In the genomic region with DNA sequence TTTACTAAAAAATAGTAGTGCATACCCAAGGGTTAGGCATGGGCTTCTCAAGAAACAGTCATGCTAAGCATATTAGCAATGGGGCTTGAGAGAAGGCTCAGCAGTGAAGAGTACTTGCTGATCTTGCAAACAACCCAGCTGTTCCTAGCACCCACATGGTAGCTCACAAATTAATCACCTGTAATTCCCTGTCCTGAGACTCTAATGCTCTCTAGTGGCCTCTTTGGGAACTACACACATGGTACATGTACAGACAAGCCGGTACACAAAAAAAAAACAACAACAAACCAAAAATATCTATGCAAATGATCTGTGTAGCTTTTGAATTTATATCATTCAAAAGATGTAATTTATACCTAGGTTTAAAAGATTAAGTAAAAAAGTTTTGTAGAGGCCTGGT, we compare ENCODE assay signal across 15 mouse cellular contexts. TPM values are rescaled to one million over a fixed set of nuclear protein-coding genes. Genes with fewer than 3 reads are reported as not detected.
DNase-seq lines count a peak whose midpoint lies in the region; ATAC-seq and TF ChIP-seq lines count a peak whose summit lies in the region.
"Had no signal": no experiment of that assay in that cellular context is flagged by ENCODE, and none has a peak within 500 bp of the region (broad histone marks: within the 10 kb centered on the region; RNA-seq: fewer than 3 reads in every experiment).

No protein-coding gene starts in this region.

- no peak overlapping the region for H3K9ac ChIP-seq in heart, postnatal 0 days (replicated peaks; ENCODE audit: low read depth, low read length)
- no peak overlapping the region for H3K9ac ChIP-seq in heart, embryonic 12.5 days
- H3K9ac ChIP-seq in midbrain, postnatal 0 days (replicated peaks; ENCODE audit: low read length, poor library complexity, severe bottlenecking): no peak overlapping the region
- H3K9ac ChIP-seq in midbrain, embryonic 13.5 days (replicated peaks): no peak overlapping the region
- H3K9ac ChIP-seq: embryonic facial prominence, embryonic 12.5 days had no signal

- POLR2A ChIA-PET in Patski (lab: Charles Lee): no interaction called here

- CTCF ChIA-PET in Patski (lab: Charles Lee): interaction anchor here (0.7 to 2.1 kb wide), 7 partner anchors 13 to 67 kb away, joined by 3 to 5 read pairs (median 3); no protein-coding TSS in a partner anchor

- TF ChIP-seq CTCF in heart, postnatal 0 days (IDR thresholded peaks at IDR 0.05; ENCODE audit: low read depth): peak; percentile 28; the same call in 1 of the 2 replicates
- peak; percentile 33; the same call in 1 of the 2 replicates for TF ChIP-seq CTCF in midbrain, postnatal 0 days (IDR thresholded peaks at IDR 0.05)
- peak; percentile 75 for TF ChIP-seq CTCF in Patski (IDR thresholded peaks at IDR 0.05)

- H3K27me3 ChIP-seq in heart, postnatal 0 days (ENCODE audit: control insufficient read depth, insufficient read depth, low read length): no peaks in the 10 kb centered on the region
- no peaks in the 10 kb centered on the region for H3K27me3 ChIP-seq in heart, embryonic 12.5 days (replicated peaks)
- H3K27me3 ChIP-seq in midbrain, postnatal 0 days (ENCODE audit: insufficient read depth, low read length): no peaks in the 10 kb centered on the region
- H3K27me3 ChIP-seq in midbrain, embryonic 13.5 days: no peaks in the 10 kb centered on the region
- H3K27me3 ChIP-seq in Patski: peaks cover 21% of the 10 kb centered on the region
- H3K27me3 ChIP-seq: embryonic facial prominence, embryonic 12.5 days had no signal

- no peak overlapping the region for H3K4me3 ChIP-seq in heart, postnatal 0 days (ENCODE audit: low read depth, low read length)
- H3K4me3 ChIP-seq in heart, embryonic 12.5 days: no peak overlapping the region
- no peak overlapping the region for H3K4me3 ChIP-seq in midbrain, postnatal 0 days (ENCODE audit: low read depth, low read length)
- no peak overlapping the region for H3K4me3 ChIP-seq in midbrain, embryonic 13.5 days (replicated peaks)
- H3K4me3 ChIP-seq: embryonic facial prominence, embryonic 12.5 days had no signal

- in situ Hi-C loops in Patski (cut with MboI; ENCODE audit: low pct_unique_long_range_greater_than_20kb): loop anchor here (10.0 kb wide), 1 partner anchor 222 kb away; no protein-coding TSS in a partner anchor

- H3K36me3 ChIP-seq in heart, postnatal 0 days (replicated peaks; ENCODE audit: control insufficient read depth, insufficient read depth, low read length): no peaks in the 10 kb centered on the region
- H3K36me3 ChIP-seq in heart, embryonic 12.5 days: no peaks in the 10 kb centered on the region
- H3K36me3 ChIP-seq in midbrain, postnatal 0 days (ENCODE audit: insufficient read depth, low read length): no peaks in the 10 kb centered on the region
- H3K36me3 ChIP-seq in midbrain, embryonic 13.5 days: no peaks in the 10 kb centered on the region
- H3K36me3 ChIP-seq: embryonic facial prominence, embryonic 12.5 days had no signal

- H3K4me1 ChIP-seq in heart, postnatal 0 days (ENCODE audit: control insufficient read depth, insufficient read depth): peaks cover 11% of the 10 kb centered on the region; the same call in 1 of the 2 replicates
- peaks cover 18% of the 10 kb centered on the region for H3K4me1 ChIP-seq in heart, embryonic 12.5 days (replicated peaks)
- H3K4me1 ChIP-seq in midbrain, postnatal 0 days (ENCODE audit: insufficient read depth, low read length): no peaks in the 10 kb centered on the region
- no peaks in the 10 kb centered on the region for H3K4me1 ChIP-seq in midbrain, embryonic 13.5 days (replicated peaks)
- H3K4me1 ChIP-seq: embryonic facial prominence, embryonic 12.5 days had no signal

- no peak overlapping the region for H3K27ac ChIP-seq in heart, postnatal 0 days (ENCODE audit: low read depth)
- H3K27ac ChIP-seq in heart, embryonic 12.5 days (ENCODE audit: poor library complexity, severe bottlenecking): no peak overlapping the region
- H3K27ac ChIP-seq in midbrain, postnatal 0 days (ENCODE audit: low read depth, low read length): no peak overlapping the region
- H3K27ac ChIP-seq in midbrain, embryonic 13.5 days: no peak overlapping the region
- H3K27ac ChIP-seq: embryonic facial prominence, embryonic 12.5 days; macrophage had no signal

- no peak for DNase-seq in heart, postnatal 0 days (ENCODE audit: low spot score)
- DNase-seq in midbrain, postnatal 0 days (ENCODE audit: low spot score): no peak
- no peak for DNase-seq in Patski (ENCODE audit: low read depth, low spot score)
- peak; percentile 21 for DNase-seq in retina, embryonic 14.5 days (ENCODE audit: low spot score)
- no peak for DNase-seq in cerebellum, adult 18-20 months
- DNase-seq in layer of hippocampus, postnatal 36 days: no peak
- DNase-seq: heart, postnatal 10 days; kidney, postnatal 10 days had no signal

- no peaks in the 10 kb centered on the region for H3K9me3 ChIP-seq in heart, postnatal 0 days (replicated peaks; ENCODE audit: control insufficient read depth, low read length)
- 0 out of 2 replicates have a peak, but pooled peaks cover 4% of the 10 kb centered on the region for H3K9me3 ChIP-seq in heart, embryonic 12.5 days (replicated peaks)
- H3K9me3 ChIP-seq in midbrain, postnatal 0 days (ENCODE audit: low read length): no peaks in the 10 kb centered on the region
- H3K9me3 ChIP-seq in midbrain, embryonic 13.5 days: no peaks in the 10 kb centered on the region
- H3K9me3 ChIP-seq: embryonic facial prominence, embryonic 12.5 days had no signal

- no peak for TF ChIP-seq EP300 in heart, postnatal 0 days (IDR thresholded peaks at IDR 0.05; ENCODE audit: low read depth)

- 65% methylated on average over 1 of the region's 1 CpGs for WGBS in heart, postnatal 0 days
- WGBS in heart, embryonic 12.5 days: 88% methylated on average over 1 of the region's 1 CpGs
- 83% methylated on average over 1 of the region's 1 CpGs for WGBS in midbrain, postnatal 0 days
- 87% methylated on average over 1 of the region's 1 CpGs for WGBS in midbrain, embryonic 13.5 days

- H3K4me2 ChIP-seq in heart, postnatal 0 days (ENCODE audit: low read depth, low read length): no peak overlapping the region
- no peak overlapping the region for H3K4me2 ChIP-seq in heart, embryonic 12.5 days
- H3K4me2 ChIP-seq in midbrain, postnatal 0 days (ENCODE audit: low read depth, low read length, poor library complexity, severe bottlenecking): no peak overlapping the region
- H3K4me2 ChIP-seq in midbrain, embryonic 13.5 days (replicated peaks): no peak overlapping the region
- H3K4me2 ChIP-seq: embryonic facial prominence, embryonic 12.5 days had no signal

- no peak for ATAC-seq in heart, postnatal 0 days (ENCODE audit: insufficient read depth, low read depth)
- no peak for ATAC-seq in heart, embryonic 12.5 days (ENCODE audit: insufficient number of reproducible peaks, low FRiP score)
- ATAC-seq in midbrain, postnatal 0 days (ENCODE audit: low FRiP score): no peak
- no peak for ATAC-seq in midbrain, embryonic 13.5 days
- no peak for ATAC-seq in Patski

RNA-seq across cellular contexts. Expression of gene Tex19.2, which starts 7.9 kb away (rescaled TPM):
- total RNA-seq in heart, postnatal 0 days (2014; rRNA removed; ENCODE audit: low replicate concordance): not detected in 2 replicates
- polyA plus RNA-seq in heart, postnatal 0 days (2015; fragmentation: Nextera tagmentation; extraction: Ambion mirVana): not detected in 2 replicates
- polyA plus RNA-seq in heart, embryonic 12.5 days (2016; fragmentation: Nextera tagmentation; extraction: Ambion mirVana): not detected in 2 replicates
- total RNA-seq in midbrain, postnatal 0 days (2014; rRNA removed): not detected in 2 replicates
- polyA plus RNA-seq in midbrain, postnatal 0 days (2015; fragmentation: Nextera tagmentation; extraction: Ambion mirVana): not detected in 2 replicates
- not detected in 2 replicates for polyA plus RNA-seq in midbrain, embryonic 13.5 days (2015; fragmentation: Nextera tagmentation; extraction: Ambion mirVana)
- not detected for polyA plus RNA-seq in Patski (2021)
- not detected for total RNA-seq in layer of hippocampus, postnatal 36 days (2021)
- total RNA-seq: heart, postnatal 10 days; left cerebral cortex, postnatal 36 days had no signal
- polyA plus RNA-seq: brain, embryonic 14.5 days; macrophage; neural tube, embryonic 11.5 days had no signal

RNA-seq across cellular contexts. Expression of gene Tex19.1, which starts 19.5 kb away (rescaled TPM):
- total RNA-seq in heart, postnatal 0 days (2014; rRNA removed; ENCODE audit: low replicate concordance): not detected in 2 replicates
- not detected in 2 replicates for polyA plus RNA-seq in heart, postnatal 0 days (2015; fragmentation: Nextera tagmentation; extraction: Ambion mirVana)
- 0.15 and 0.54 TPM in 2 replicates for polyA plus RNA-seq in heart, embryonic 12.5 days (2016; fragmentation: Nextera tagmentation; extraction: Ambion mirVana)
- total RNA-seq in midbrain, postnatal 0 days (2014; rRNA removed): not detected in 2 replicates
- not detected in 2 replicates for polyA plus RNA-seq in midbrain, postnatal 0 days (2015; fragmentation: Nextera tagmentation; extraction: Ambion mirVana)
- polyA plus RNA-seq in midbrain, embryonic 13.5 days (2015; fragmentation: Nextera tagmentation; extraction: Ambion mirVana): not detected in 2 replicates
- polyA plus RNA-seq in Patski (2021): not detected
- not detected for total RNA-seq in layer of hippocampus, postnatal 36 days (2021)
- total RNA-seq: heart, postnatal 10 days; left cerebral cortex, postnatal 36 days had no signal
- polyA plus RNA-seq: brain, embryonic 14.5 days; embryonic facial prominence, embryonic 12.5 days; macrophage; neural tube, embryonic 11.5 days had no signal

RNA-seq across cellular contexts. Expression of gene Uts2r, which starts 33.7 kb away (rescaled TPM):
- not detected in 2 replicates for total RNA-seq in heart, postnatal 0 days (2014; rRNA removed; ENCODE audit: low replicate concordance)
- polyA plus RNA-seq in heart, postnatal 0 days (2015; fragmentation: Nextera tagmentation; extraction: Ambion mirVana): not detected in 2 replicates
- polyA plus RNA-seq in heart, embryonic 12.5 days (2016; fragmentation: Nextera tagmentation; extraction: Ambion mirVana): not detected in 2 replicates
- 0.33 and 0.66 TPM in 2 replicates for total RNA-seq in midbrain, postnatal 0 days (2014; rRNA removed)
- polyA plus RNA-seq in midbrain, postnatal 0 days (2015; fragmentation: Nextera tagmentation; extraction: Ambion mirVana): 1.1 and 1.5 TPM in 2 replicates
- polyA plus RNA-seq in midbrain, embryonic 13.5 days (2015; fragmentation: Nextera tagmentation; extraction: Ambion mirVana): 0.15 and 0.22 TPM in 2 replicates
- polyA plus RNA-seq in Patski (2021): not detected
- total RNA-seq in layer of hippocampus, postnatal 36 days (2021): under 1 TPM in 1 of 2 experiments, not detected in 1; 0.23 TPM
- total RNA-seq: left cerebral cortex, postnatal 36 days had no signal
- polyA plus RNA-seq: macrophage; neural tube, embryonic 11.5 days had no signal

RNA-seq across cellular contexts. Expression of gene Sectm1a, which starts 45.4 kb away (rescaled TPM):
- 0.27 TPM in 1 of 2 replicates, not detected in the other for total RNA-seq in heart, postnatal 0 days (2014; rRNA removed; ENCODE audit: low replicate concordance)
- 0.19 and 0.25 TPM in 2 replicates for polyA plus RNA-seq in heart, postnatal 0 days (2015; fragmentation: Nextera tagmentation; extraction: Ambion mirVana)
- polyA plus RNA-seq in heart, embryonic 12.5 days (2016; fragmentation: Nextera tagmentation; extraction: Ambion mirVana): not detected in 2 replicates
- not detected in 2 replicates for total RNA-seq in midbrain, postnatal 0 days (2014; rRNA removed)
- polyA plus RNA-seq in midbrain, postnatal 0 days (2015; fragmentation: Nextera tagmentation; extraction: Ambion mirVana): not detected in 2 replicates
- polyA plus RNA-seq in midbrain, embryonic 13.5 days (2015; fragmentation: Nextera tagmentation; extraction: Ambion mirVana): not detected in 2 replicates
- polyA plus RNA-seq in Patski (2021): 0.13 TPM
- total RNA-seq in layer of hippocampus, postnatal 36 days (2021): not detected
- total RNA-seq: heart, postnatal 10 days; left cerebral cortex, postnatal 36 days had no signal
- polyA plus RNA-seq: brain, embryonic 14.5 days; embryonic facial prominence, embryonic 12.5 days; macrophage; neural tube, embryonic 11.5 days had no signal
